Mouse (Mus musculus) heart, postnatal 10 days (tissue): ENCODE results near the gene Mapk3. TPM values are rescaled to one million over a fixed set of nuclear protein-coding genes. Genes with fewer than 3 reads are reported as not detected.
"Not testable (repeated sequence)": the region's sequence is repeated elsewhere in the genome, so short reads cannot be mapped to it uniquely, and the experiment has no call there.

Source experiments
- DNase-seq, 2 experiments: peaks; one replicate each; pipeline ENCODE4 v3.0.0; 2021
- intact Hi-C: fragments of 180-260 bp; cut with DNase I; formaldehyde crosslinking; loops from one replicate; pipeline ENCODE4 v1.15.1; 2025
- total RNA-seq, 2 experiments: library from RNA; stranded (reverse); gene quantifications; 2 replicates each; pipeline ENCODE4 v1.2.3; 2021

The Mapk3 gene
- total RNA-seq, 2 experiments from 2014 or later, result 97.7 to 103 TPM

GRCm38 (mm10) chr7:126758539-126758938 lies 862 bp upstream of the Mapk3 start:
- DNase-seq, result no peak
- intact Hi-C loops, result no loop called here

DNA sequence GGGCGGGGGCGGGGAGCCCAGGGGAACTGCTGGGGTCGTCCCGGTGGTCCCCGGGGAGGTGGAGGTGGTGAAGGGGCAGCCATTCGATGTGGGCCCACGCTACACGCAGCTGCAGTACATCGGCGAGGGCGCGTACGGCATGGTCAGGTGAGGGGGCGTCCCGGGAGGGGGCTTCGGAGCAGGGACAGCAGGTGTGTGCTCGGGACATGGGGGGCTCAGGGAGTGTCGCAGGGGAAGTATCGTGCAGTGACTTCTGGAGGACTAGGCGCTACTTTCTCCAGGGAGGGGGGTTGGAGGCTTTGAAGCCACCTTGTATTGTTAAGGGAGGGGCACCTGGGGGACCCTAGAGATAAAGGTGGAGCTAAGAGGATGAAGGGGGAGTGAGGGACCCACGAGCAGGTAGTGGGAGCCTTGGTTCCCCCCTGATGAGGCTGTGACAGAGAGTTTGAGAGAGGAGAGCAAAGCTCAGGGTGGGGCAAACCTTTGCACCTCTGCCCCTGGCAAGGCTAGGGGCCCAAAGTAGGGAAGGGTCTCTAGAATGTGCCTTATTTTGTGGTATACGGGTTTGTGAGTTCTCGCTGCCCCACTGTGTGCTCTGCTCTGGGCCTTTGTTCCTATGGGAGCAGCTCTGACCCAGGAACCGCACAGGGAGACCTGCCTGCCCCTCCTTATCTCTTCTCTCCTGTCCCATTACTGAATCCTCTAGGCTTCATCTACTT lies 430 bp downstream of the Mapk3 start:
- intact Hi-C loops, result loop anchor here (2.0 kb wide), 2 partner anchors 17 to 33 kb away; partner anchors contain the start of genes Ppp4c and Ypel3
- no peak for DNase-seq

- intact Hi-C loops, result loop anchor here (2.0 kb wide), 2 partner anchors 16 to 32 kb away; partner anchors contain the start of genes Ppp4c and Ypel3
Observed at GRCm38 (mm10) chr7:126760391-126760802, 996 bp downstream of the Mapk3 start.

GRCm38 (mm10) chr7:126760956-126761355 lies 1.6 kb downstream of the Mapk3 start:
- intact Hi-C loops, result loop anchor here (2.0 kb wide), 2 partner anchors 16 to 32 kb away; partner anchors contain the start of genes Ppp4c and Ypel3

More at GRCm38 (mm10) chr7:126760391-126760802, 996 bp downstream of the Mapk3 start:
- DNase-seq, result peak; percentile 87

DNA sequence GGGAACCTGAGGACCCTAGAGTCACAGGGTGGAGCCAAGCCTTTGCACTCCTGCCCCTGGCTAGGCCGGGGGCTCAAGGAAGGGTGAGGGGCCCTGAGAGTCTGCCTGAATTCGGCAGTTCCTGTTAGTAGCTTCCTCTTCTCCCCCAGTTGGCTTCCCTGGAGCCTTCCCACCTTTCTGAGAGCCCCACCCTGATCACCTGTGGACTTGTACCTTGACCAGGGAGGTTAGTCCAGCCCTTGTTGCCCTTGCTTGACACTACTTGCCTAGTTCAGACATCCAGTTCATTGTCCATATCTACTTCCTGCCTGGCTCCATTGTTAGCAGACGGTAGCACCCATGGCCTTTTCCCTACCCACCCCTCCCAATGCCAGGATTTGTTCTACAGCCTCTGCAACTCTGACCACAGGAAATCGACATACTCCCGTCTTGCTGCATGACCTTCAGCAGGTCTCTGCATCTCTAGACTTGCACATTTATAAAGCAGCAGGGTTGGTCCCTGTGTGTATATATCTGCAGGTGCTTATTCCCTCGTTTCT lies 2.2 kb downstream of the Mapk3 start:
- DNase-seq, result no peak
- intact Hi-C loops, result loop anchor here (2.0 kb wide), 2 partner anchors 15 to 31 kb away; partner anchors contain the start of genes Ppp4c and Ypel3

More at GRCm38 (mm10) chr7:126760956-126761355, 1.6 kb downstream of the Mapk3 start:
- DNase-seq, result no peak

DNA sequence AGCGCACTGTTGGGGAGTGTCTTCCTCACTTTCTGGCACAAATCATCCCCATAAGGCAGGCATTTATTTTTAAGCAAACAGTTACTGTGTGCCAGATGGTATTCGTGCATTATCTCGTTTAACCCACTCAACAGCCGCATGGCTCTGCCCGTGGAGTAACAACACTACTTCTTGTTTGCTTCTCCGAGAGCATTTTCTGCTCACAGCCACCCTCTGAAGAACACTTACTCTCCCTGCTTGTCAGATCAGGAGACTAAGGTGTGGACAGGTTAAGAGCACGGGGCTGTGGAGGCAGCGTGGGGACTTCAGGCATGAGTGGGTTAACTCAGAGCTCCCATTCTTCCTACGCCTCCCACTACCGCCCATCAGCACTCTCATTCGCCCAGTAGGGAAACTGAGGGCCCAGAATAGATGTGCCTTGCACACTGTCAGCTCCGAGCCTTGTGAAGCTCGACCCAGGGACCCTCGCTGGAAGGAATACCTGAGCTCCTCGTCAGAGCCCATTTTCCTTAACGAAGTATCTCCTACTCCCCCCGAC lies 3.1 kb downstream of the Mapk3 start:
- DNase-seq, result no peak
- intact Hi-C loops, result no loop called here

- intact Hi-C loops, result no loop called here
- no peak for DNase-seq
Observed at GRCm38 (mm10) chr7:126765540-126765939, 6.1 kb downstream of the Mapk3 start.

- intact Hi-C loops, result no loop called here
- DNase-seq, result no peak
Observed at GRCm38 (mm10) chr7:126766201-126766600, 6.8 kb downstream of the Mapk3 start, which contains the start of gene Gdpd3. Gene Gdpd3 (plus strand): TSS chr7:126766334.

- intact Hi-C loops, result no loop called here
- no peak for DNase-seq
Observed at GRCm38 (mm10) chr7:126767001-126767400, 7.6 kb downstream of the Mapk3 start.

DNA sequence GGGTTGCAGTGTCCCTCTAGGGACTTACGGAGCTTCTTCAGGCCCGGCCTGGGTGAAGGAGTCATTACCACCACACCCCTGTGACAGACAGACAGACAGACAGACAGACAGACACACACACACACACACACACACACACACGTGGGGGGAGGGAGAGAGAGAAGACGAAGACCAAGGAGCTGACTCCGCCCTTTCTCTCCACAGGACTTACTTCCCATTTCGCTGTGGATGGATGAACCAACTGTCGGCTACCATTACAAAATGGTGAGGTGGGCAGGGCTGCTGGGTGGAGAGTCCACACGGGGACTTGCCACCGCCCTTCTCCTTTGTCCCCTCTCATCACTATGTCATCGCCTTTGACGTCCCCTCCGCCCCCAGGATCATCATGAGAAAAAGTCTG lies 11.4 kb downstream of the Mapk3 start:
- no peak for DNase-seq
- intact Hi-C loops, result no loop called here

- intact Hi-C loops, result no loop called here
- DNase-seq, result no peak
Observed at GRCm38 (mm10) chr7:126773351-126773750, 13.9 kb downstream of the Mapk3 start.

DNA sequence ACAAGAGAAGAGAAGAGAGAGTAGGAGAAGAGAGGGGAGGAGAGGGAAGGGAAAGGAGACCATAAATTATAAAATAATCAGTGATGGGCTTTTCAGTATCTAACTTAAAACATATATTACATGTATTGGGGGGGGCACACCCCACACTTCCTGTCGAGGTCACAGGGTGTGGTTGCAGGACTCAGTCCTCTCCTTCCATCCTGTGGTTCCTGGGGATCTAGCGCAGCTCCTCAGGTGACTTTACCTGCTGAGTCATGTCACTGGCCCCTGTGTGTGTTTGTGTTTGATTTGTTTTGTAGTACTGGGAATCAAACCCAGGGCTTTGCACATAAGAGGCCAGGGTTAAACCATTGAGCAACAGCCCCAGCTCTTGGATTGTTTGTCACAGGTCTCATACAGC lies 15.1 kb downstream of the Mapk3 start:
- intact Hi-C loops, result no loop called here
- no peak for DNase-seq

DNA sequence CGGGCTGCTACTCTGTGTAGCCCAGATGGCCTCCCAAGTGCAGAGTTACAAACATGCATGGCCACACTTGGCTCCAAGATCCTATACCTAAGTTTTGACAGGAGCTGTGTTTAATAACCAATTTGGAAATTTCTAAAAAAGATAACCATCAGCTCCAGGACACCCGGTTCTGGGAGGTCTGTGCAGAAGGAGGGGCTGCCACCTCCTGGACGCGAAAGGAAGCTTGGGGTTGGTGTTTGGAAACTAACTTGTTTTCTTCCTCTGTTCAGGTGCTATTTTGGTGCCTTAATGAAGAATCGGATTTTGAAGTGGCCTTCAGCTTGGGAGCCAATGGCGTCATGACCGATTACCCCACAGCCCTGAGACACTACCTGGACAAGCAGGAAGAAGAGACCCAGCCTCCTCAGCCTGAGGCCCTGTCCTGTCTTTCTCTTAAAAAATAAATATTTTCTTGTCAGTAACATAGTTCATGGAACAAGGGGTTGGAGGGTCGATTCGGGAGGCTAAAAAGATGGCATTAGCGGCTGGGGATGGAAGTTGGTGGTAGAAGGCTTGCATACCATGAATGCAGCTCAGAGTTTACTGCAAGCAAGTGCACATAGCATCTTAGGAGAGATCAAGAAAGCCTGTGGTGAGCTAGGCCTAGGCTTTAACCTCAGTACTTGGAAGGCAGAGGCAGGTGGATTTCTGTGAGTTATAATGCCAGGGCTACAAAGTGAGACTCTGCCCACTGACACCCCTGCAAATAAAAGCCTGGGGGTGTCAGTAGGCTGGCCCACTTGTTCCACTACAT lies 16.0 kb downstream of the Mapk3 start:
- intact Hi-C loops, result no loop called here
- DNase-seq, result no peak

DNA sequence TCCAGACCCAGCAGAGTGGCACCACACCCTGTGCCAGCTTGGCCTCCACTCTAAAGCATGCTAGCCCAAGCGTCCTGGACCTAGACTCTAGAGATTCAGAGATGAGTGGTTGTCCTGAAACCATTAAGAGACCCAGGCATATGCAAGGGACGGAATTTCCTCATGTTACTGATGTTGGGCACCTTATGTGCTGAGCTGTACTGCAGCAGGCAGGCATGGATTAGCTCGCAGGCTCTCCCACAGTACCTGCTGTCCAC lies 16.5 kb downstream of the Mapk3 start:
- DNase-seq, result no peak
- intact Hi-C loops, result loop anchor here (2.0 kb wide), 1 partner anchor 15 kb away; no protein-coding TSS in a partner anchor

- intact Hi-C loops, result loop anchor here (2.0 kb wide), 1 partner anchor 16 kb away; no protein-coding TSS in a partner anchor
Observed at GRCm38 (mm10) chr7:126776598-126777057, 17.2 kb downstream of the Mapk3 start, which contains the start of gene Ypel3. Gene Ypel3 (plus strand): TSS chr7:126776955.

DNA sequence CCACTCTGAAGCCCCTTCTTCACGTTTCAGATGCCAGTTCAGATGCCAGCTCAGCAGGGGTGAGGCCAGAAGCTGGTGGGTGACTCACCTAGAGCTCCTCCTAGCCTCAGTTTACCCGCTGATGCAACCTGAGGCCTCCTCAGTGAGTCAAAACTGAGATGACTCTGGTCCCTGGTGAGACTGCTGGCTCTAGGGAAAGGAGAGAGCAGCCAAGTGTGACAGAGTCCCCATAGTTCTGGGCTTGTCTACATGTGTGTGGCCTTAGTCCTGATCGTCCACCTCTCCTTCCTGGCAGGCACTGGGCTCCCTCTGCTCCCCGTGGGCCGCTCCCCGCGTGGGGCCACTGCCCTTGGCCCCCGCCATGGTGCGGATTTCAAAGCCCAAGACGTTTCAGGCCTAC lies 18.1 kb downstream of the Mapk3 start:
- intact Hi-C loops, result loop anchor here (2.0 kb wide), 1 partner anchor 17 kb away; no protein-coding TSS in a partner anchor
- peak in 1 of 2 experiments; percentile 57 for DNase-seq

More at GRCm38 (mm10) chr7:126776598-126777057, 17.2 kb downstream of the Mapk3 start, which contains the start of gene Ypel3:
- DNase-seq, result peak; percentile 96 to 97

DNA sequence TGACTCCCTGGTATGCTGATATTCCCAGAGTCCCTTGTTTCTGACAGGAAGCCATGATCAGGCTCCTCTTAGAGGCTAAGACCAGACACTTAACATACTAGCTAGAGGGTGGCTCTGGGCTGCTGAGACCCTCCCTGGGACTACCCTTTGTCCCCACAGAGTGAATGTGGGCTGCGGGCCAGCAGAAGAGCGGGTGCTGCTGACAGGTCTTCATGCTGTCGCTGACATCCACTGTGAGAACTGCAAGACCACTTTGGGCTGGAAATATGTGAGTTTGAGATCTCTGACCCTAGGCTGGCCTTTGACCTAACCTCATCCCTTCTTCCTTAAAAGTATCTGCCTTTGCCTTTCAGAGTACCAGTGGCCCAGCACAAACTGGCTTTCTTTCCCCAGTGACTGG lies 18.7 kb downstream of the Mapk3 start:
- intact Hi-C loops, result no loop called here
- DNase-seq, result no peak

- intact Hi-C loops, DNase-seq: not testable (repeated sequence)
Observed at GRCm38 (mm10) chr7:126779101-126779500, 19.7 kb downstream of the Mapk3 start.

- intact Hi-C loops, result no loop called here
- DNase-seq, result peak; percentile 87 to 93
Observed at GRCm38 (mm10) chr7:126779983-126780970, 20.9 kb downstream of the Mapk3 start.
